Mouse (Mus musculus) heart, adult 2 months (tissue): ENCODE results near the gene Magt1. TPM values are rescaled to one million over a fixed set of nuclear protein-coding genes. Genes with fewer than 3 reads are reported as not detected.
"Not testable (repeated sequence)": the region's sequence is repeated elsewhere in the genome, so short reads cannot be mapped to it uniquely, and the experiment has no call there.

Experiments used
- DNase-seq, 2 experiments: peaks; one replicate each; pipeline ENCODE4 v3.0.0; 2021
- H3K27ac ChIP-seq: fragments of 200-600 bp; 2 replicates; pipeline ENCODE4 v1.8.1; 2022
- H3K27me3 ChIP-seq: fragments of 200-500 bp; 2 replicates; pipeline ENCODE4 v1.6.1; 2012; ENCODE audit warnings: mild to moderate bottlenecking, low read length, inconsistent platforms, mixed read lengths; ENCODE audit not compliant: control insufficient read depth, insufficient read depth
- H3K36me3 ChIP-seq: fragments of 200-500 bp; 2 replicates; pipeline ENCODE4 v1.6.1; 2012; ENCODE audit warnings: low read length, inconsistent platforms; ENCODE audit not compliant: control insufficient read depth, insufficient read depth
- H3K4me1 ChIP-seq: fragments of 200-500 bp; 2 replicates; pipeline ENCODE4 v1.6.1; 2011; ENCODE audit warnings: low read length; ENCODE audit not compliant: control insufficient read depth, insufficient read depth
- H3K4me3 ChIP-seq: fragments of 200-600 bp; 2 replicates; pipeline ENCODE4 v1.8.1; 2022
- H3K79me2 ChIP-seq: fragments of 200-500 bp; replicated peaks from 2 replicates; pipeline ENCODE4 v1.6.1; 2012; ENCODE audit warnings: mild to moderate bottlenecking, inconsistent platforms, low read length, moderate library complexity, mixed read lengths; ENCODE audit not compliant: control insufficient read depth, insufficient read depth
- H3K9ac ChIP-seq: fragments of 200-500 bp; 2 replicates; pipeline ENCODE4 v1.6.1; 2012; ENCODE audit warnings: low read depth, mild to moderate bottlenecking, control low read depth, inconsistent platforms, low read length, mixed read lengths
- CTCF ChIP-seq: fragments of 200-600 bp; IDR thresholded peaks from 2 replicates; pipeline ENCODE4 v1.8.1; 2022; ENCODE audit warnings: antibody characterized with exemption, mild to moderate bottlenecking, moderate library complexity
- EP300 ChIP-seq: fragments of 200-500 bp; IDR thresholded peaks from 2 replicates; pipeline ENCODE4 v1.6.1; 2011; ENCODE audit warnings: low read depth, low read length, control low read depth; ENCODE audit not compliant: insufficient read depth
- POLR2A ChIP-seq: fragments of 200-500 bp; IDR thresholded peaks from 2 replicates; pipeline ENCODE4 v1.6.1; 2011; ENCODE audit warnings: mild to moderate bottlenecking, low read depth, low read length, control low read depth; ENCODE audit not compliant: insufficient read depth
- WGBS: fragments of 180-500 bp; shearing (Covaris S2); methylation state at CpG from one replicate; pipeline ENCODE4 v1.1.7; 2018; 5-methylcytosine and 5-hydroxymethylcytosine counted together
- intact Hi-C: fragments of 180-260 bp; cut with DNase I; formaldehyde crosslinking; loops from one replicate; pipeline ENCODE4 v1.15.1; 2025
- polyA plus RNA-seq: library from polyadenylated mRNA; depleted of rRNA; stranded (reverse); fragments of >200 nt; gene quantifications from 2 replicates; pipeline ENCODE4 v1.2.3, GENCODE M21; 2012; rRNA removed
- total RNA-seq, 2 experiments: library from RNA; stranded (reverse); gene quantifications; 2 replicates each; pipeline ENCODE4 v1.2.3; 2021

Gene Magt1
- total and polyA plus RNA-seq, 3 experiments: 6.6 to 58.3 (median 44.0) TPM

DNA sequence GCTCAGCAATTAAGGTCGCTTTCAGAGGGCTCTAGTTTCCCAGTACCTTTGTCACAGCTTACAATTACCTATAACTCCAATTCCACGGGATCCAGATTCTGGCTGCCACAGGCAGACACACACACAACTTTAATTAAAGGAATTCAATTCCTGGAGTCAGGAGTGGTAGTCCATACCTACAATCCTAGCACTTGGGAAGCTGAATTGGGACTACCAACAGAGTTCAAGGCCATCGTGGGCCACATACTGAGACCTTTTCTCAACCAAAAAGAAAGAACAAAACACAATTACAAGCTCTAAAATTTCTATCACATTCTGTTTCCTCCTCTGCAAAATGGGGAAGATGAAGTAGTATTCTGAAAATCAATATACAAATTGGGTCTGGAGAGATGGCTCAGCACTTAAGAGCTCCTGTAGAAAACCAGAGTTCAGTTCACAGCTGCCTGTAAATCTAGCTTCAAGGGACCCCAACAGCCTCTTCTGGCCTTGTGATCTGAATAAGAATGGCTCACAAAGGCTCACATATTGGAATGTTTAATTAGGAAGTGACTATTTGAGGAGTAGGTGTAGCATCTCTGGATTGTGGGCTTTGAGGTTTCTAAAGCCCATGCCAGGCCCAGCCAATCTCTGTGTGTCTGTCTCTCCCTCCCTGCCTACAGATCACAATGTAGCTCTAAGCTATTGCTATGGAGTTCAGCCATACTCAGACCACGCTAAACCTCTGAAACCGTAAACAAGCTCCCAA is 87.2 kb downstream of the Magt1 start:
- WGBS: 77% methylated on average over 5 of the region's 5 CpGs
- peaks cover 2% of the 10 kb centered on the region; the same call in 1 of the 2 replicates for H3K79me2 ChIP-seq
- no peak overlapping the region for H3K27ac ChIP-seq
- H3K9ac ChIP-seq: no peak overlapping the region
- H3K36me3 ChIP-seq: peaks cover 2% of the 10 kb centered on the region
- H3K4me3 ChIP-seq: no peak overlapping the region
- TF ChIP-seq CTCF (no peak), EP300 (no peak), POLR2A (no peak)
- no peaks in the 10 kb centered on the region for H3K27me3 ChIP-seq
- no peak for DNase-seq
- peaks cover 5% of the 10 kb centered on the region for H3K4me1 ChIP-seq
- intact Hi-C loops: loop anchor here (5.0 to 10.0 kb wide), 3 partner anchors 43 to 260 kb away; partner anchors contain the start of genes Magt1 and Pgk1

DNA sequence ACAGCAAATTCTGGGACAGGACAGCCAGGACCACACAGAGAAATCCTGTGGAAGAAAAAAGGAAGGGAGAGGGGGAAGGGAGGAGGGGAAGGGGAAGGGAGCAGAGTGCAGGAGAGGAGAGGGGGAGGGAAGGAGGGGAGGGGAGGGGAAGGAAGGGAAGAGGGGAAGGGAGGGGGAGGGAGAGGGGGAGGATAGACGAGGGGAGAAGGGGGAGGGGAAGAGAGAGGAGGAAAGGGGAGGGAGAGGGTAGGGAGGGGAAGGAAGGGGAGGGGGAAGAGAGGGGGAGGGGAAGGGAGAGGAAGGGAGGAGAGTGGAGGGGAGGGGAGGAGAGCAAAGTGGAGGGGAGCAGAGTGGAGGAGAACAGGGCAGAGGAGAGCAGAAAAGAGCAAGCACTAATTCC is 87.8 kb downstream of the Magt1 start:
- H3K36me3 ChIP-seq: peaks cover 2% of the 10 kb centered on the region
- H3K79me2 ChIP-seq: peaks cover 2% of the 10 kb centered on the region; the same call in 1 of the 2 replicates
- peaks cover 5% of the 10 kb centered on the region for H3K4me1 ChIP-seq
- no peaks in the 10 kb centered on the region for H3K27me3 ChIP-seq
- WGBS: no CpG with 5 or more reads among the region's 1 CpGs
- H3K9ac ChIP-seq: no peak overlapping the region
- intact Hi-C loops: loop anchor here (10.0 kb wide), 1 partner anchor 261 kb away; the partner anchor contains the start of gene Pgk1
- TF ChIP-seq POLR2A: no peak
- no peak for TF ChIP-seq EP300
- no peak for TF ChIP-seq CTCF
- H3K27ac ChIP-seq: no peak overlapping the region
- DNase-seq: no peak
- no peak overlapping the region for H3K4me3 ChIP-seq

DNA sequence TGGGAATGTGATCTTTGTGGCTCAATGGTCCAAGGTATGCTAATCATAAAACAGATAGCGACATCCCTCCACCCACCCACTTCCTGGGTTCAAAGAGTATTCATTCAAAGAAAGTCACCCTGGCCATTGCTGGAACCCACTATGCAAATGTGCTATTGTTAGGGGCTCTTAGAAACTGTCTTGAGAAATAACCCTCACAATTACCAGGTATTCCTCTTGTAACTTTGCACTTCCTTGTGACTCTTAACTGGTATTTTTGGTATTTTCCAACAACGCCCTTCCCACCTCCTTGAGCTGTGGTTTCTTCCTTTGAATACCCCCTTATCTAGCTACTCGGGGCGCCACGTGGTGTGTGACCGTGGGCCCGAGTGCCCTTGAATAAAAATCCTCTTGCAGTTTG is 88.7 kb downstream of the Magt1 start:
- not testable (repeated sequence) for H3K9ac ChIP-seq, H3K36me3 ChIP-seq, H3K27ac ChIP-seq, H3K27me3 ChIP-seq, DNase-seq, H3K79me2 ChIP-seq, H3K4me3 ChIP-seq, H3K4me1 ChIP-seq
- WGBS: 67% methylated on average over 7 of the region's 7 CpGs
- intact Hi-C loops: loop anchor here (10.0 kb wide), 1 partner anchor 262 kb away; the partner anchor contains the start of gene Pgk1

DNA sequence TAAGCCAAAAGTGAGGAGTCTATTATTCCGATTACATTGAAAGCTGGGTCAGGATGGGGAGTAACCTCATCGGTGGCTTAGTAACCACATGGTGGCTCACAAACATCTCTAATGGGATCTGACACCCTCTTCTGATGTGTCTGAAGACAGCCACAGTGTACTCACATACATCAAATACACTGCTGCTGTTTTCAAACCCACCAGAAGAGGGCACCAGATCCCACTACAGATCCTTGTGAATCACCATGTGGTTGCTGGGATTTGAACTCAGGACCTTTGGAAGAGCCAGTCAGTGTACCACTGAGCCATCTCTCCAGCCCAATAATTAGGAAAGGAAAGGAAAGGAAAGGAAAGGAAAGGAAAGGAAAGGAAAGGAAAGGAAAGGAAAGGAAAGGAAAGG is 90.3 kb downstream of the Magt1 start:
- WGBS: 63% methylated on average over 2 of the region's 2 CpGs
- peaks cover 2% of the 10 kb centered on the region for H3K36me3 ChIP-seq
- intact Hi-C loops: loop anchor here (10.0 kb wide), 1 partner anchor 263 kb away; the partner anchor contains the start of gene Pgk1
- peaks cover 3% of the 10 kb centered on the region for H3K4me1 ChIP-seq
- H3K9ac ChIP-seq: no peak overlapping the region
- no peak overlapping the region for H3K27ac ChIP-seq
- peak; percentile 69 for TF ChIP-seq CTCF
- no peak for TF ChIP-seq POLR2A
- no peak for TF ChIP-seq EP300
- no peaks in the 10 kb centered on the region for H3K27me3 ChIP-seq
- H3K4me3 ChIP-seq: no peak overlapping the region
- no peaks in the 10 kb centered on the region; the same call in 1 of the 2 replicates for H3K79me2 ChIP-seq
- DNase-seq: peak in 1 of 2 experiments; percentile 35

Other genes with a start within 250 kb of the Magt1 start
- 10 to 100 TPM; 16.0 to 18.1 TPM for gene Fgf16, start 247.6 kb downstream of the Magt1 start, total RNA-seq
- 9.5 and 14.3 TPM in 2 replicates for gene Fgf16, start 247.6 kb downstream of the Magt1 start, polyA plus RNA-seq
- gene Atrx, start 82.5 kb downstream of the Magt1 start, total RNA-seq: 10 to 100 TPM; 55.6 to 64.9 TPM
- gene Atrx, start 82.5 kb downstream of the Magt1 start, polyA plus RNA-seq: 14.1 and 20.8 TPM in 2 replicates
- 1,000 to 10,000 TPM; 1,564 to 1,777 TPM for gene Cox7b, start 3.8 kb upstream of the Magt1 start, total RNA-seq
- gene Cox7b, start 3.8 kb upstream of the Magt1 start, polyA plus RNA-seq: 885 and 1,489 TPM in 2 replicates
- gene Atp7a, start 15.4 kb upstream of the Magt1 start, total RNA-seq: 1 to 10 TPM; 6.7 to 7.3 TPM
- 1.6 and 3.6 TPM in 2 replicates for gene Atp7a, start 15.4 kb upstream of the Magt1 start, polyA plus RNA-seq
- 1 to 10 TPM; 1.7 to 1.8 TPM for gene Tlr13, start 131.3 kb upstream of the Magt1 start, total RNA-seq
- gene Tlr13, start 131.3 kb upstream of the Magt1 start, polyA plus RNA-seq: 0.57 and 0.82 TPM in 2 replicates
- 100 to 1,000 TPM; 424 to 456 TPM for gene Pgk1, start 175.2 kb upstream of the Magt1 start, total RNA-seq
- 237 and 484 TPM in 2 replicates for gene Pgk1, start 175.2 kb upstream of the Magt1 start, polyA plus RNA-seq
- gene Taf9b, start 209.3 kb upstream of the Magt1 start, total RNA-seq: 10 to 100 TPM in 1 of 2 experiments, 1 to 10 TPM in 1; 8.2 to 10.1 TPM
- 8.0 and 13.5 TPM in 2 replicates for gene Taf9b, start 209.3 kb upstream of the Magt1 start, polyA plus RNA-seq
- gene Fnd3c2, start 243.5 kb upstream of the Magt1 start, total RNA-seq: not detected
- not detected in 2 replicates for gene Fnd3c2, start 243.5 kb upstream of the Magt1 start, polyA plus RNA-seq